Mouse (Mus musculus) limb, embryonic 14.5 days (tissue): Measurements from ENCODE around the gene 1810030O07Rik. TPM values are rescaled to one million over a fixed set of nuclear protein-coding genes. Genes with fewer than 3 reads are reported as not detected.
"Not testable (repeated sequence)": the region's sequence is repeated elsewhere in the genome, so short reads cannot be mapped to it uniquely, and the experiment has no call there.

Experiments used
- ATAC-seq: fragments of 200-750 bp; cut with Nextera tagmentation; 2 replicates; pipeline ENCODE4 v1.8.0; 2017; ENCODE audit warnings: low read depth, moderate number of reproducible peaks, moderate TSS enrichment; ENCODE audit not compliant: low FRiP score
- DNase-seq: peaks from one replicate; pipeline ENCODE4 v3.0.0-alpha.2; 2015; ENCODE audit warnings: low spot score
- H3K27ac ChIP-seq: fragments of 300-500 bp; sonication (generic); replicated peaks from 2 replicates; pipeline ENCODE4 v1.5.1; 2014; ENCODE audit warnings: low read depth, mild to moderate bottlenecking, low read length, moderate library complexity, mixed read lengths
- H3K27me3 ChIP-seq: fragments of 300-500 bp; sonication (generic); 2 replicates; pipeline ENCODE4 v1.6.1; 2014; ENCODE audit warnings: low read length, mixed read lengths; ENCODE audit not compliant: control insufficient read depth, insufficient read depth
- H3K36me3 ChIP-seq: fragments of 300-500 bp; sonication (generic); 2 replicates; pipeline ENCODE4 v1.6.1; 2014; ENCODE audit warnings: mild to moderate bottlenecking, low read length, moderate library complexity, mixed read lengths; ENCODE audit not compliant: control insufficient read depth, insufficient read depth
- H3K4me1 ChIP-seq: fragments of 300-500 bp; sonication (generic); 2 replicates; pipeline ENCODE4 v1.6.1; 2014; ENCODE audit warnings: antibody characterized with exemption, low read length, mixed read lengths; ENCODE audit not compliant: control insufficient read depth, insufficient read depth
- H3K4me2 ChIP-seq: fragments of 300-500 bp; sonication (generic); replicated peaks from 2 replicates; pipeline ENCODE4 v1.6.1; 2014; ENCODE audit warnings: low read depth, mild to moderate bottlenecking, low read length, moderate library complexity; ENCODE audit not compliant: severe bottlenecking
- H3K4me3 ChIP-seq: fragments of 300-500 bp; sonication (generic); replicated peaks from 2 replicates; pipeline ENCODE4 v1.5.1; 2014; ENCODE audit warnings: low read length
- H3K9ac ChIP-seq: fragments of 300-500 bp; sonication (generic); 2 replicates; pipeline ENCODE4 v1.6.1; 2014; ENCODE audit warnings: mild to moderate bottlenecking, low read depth, low read length, moderate library complexity; ENCODE audit not compliant: severe bottlenecking
- H3K9me3 ChIP-seq: fragments of 300-500 bp; sonication (generic); 2 replicates; pipeline ENCODE4 v1.6.1; 2016; ENCODE audit warnings: low read length; ENCODE audit not compliant: control insufficient read depth
- POLR2A ChIP-seq: fragments of 200-500 bp; IDR thresholded peaks from 2 replicates; pipeline ENCODE4 v1.8.0; 2012; ENCODE audit warnings: inconsistent platforms, mild to moderate bottlenecking, moderate library complexity, borderline replicate concordance; ENCODE audit not compliant: insufficient read depth, insufficient read length; ENCODE audit errors: extremely low read depth
- WGBS: fragments of 180-500 bp; shearing (Covaris S2); extraction: QIAGEN DNeasy Blood & Tissue Kit; methylation state at CpG from one replicate; pipeline ENCODE4 v1.1.7; 2014; 5-methylcytosine and 5-hydroxymethylcytosine counted together
- polyA plus RNA-seq, 2 experiments: library from polyadenylated mRNA; depleted of rRNA in 1 of 2; stranded (reverse) in 1 of 2; unstranded in 1 of 2; fragments of >200 nt; fragmentation: Nextera tagmentation in 1 of 2; extraction: Ambion mirVana in 1 of 2; gene quantifications; 2 replicates each; pipeline versions ENCODE4 v1.2.1 to v1.2.3; 2012 to 2014

Gene 1810030O07Rik
- polyA plus RNA-seq, 2 experiments: 29.2 to 33.6 TPM

GRCm38 (mm10) chrX:12625131-12625530 lies 48.3 kb downstream of the 1810030O07Rik start:
- WGBS: 69% methylated on average over 3 of the region's 4 CpGs
- no peaks in the 10 kb centered on the region for H3K27me3 ChIP-seq
- H3K4me3 ChIP-seq: no peak overlapping the region
- TF ChIP-seq POLR2A: no peak
- no peak for ATAC-seq
- H3K9ac ChIP-seq: no peak overlapping the region
- H3K4me2 ChIP-seq: no peak overlapping the region
- DNase-seq: no peak
- no peaks in the 10 kb centered on the region for H3K4me1 ChIP-seq
- H3K27ac ChIP-seq: no peak overlapping the region
- H3K9me3 ChIP-seq: no peaks in the 10 kb centered on the region
- no peaks in the 10 kb centered on the region for H3K36me3 ChIP-seq

DNA sequence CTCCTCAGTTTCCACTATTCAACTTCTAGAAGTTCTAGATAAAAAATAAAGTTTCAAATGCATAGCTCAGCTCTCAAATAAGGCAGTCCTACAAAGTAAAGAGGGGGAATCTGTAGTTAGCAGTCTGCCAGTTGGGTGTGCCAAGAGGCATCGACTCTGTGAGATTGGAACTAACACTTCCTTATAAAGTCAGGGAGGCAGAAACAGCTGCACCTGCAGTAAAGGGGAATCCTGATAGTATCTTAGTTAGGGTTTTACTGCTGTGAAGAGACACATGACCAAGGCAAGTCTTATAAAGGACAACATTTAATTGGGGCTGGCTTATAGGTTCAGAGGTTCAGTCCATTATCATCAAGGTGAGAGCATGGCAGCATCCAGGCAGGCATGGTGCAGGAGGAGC lies 61.1 kb downstream of the 1810030O07Rik start:
- not testable (repeated sequence) for H3K27me3 ChIP-seq, ATAC-seq, H3K4me1 ChIP-seq, DNase-seq, H3K9ac ChIP-seq, H3K9me3 ChIP-seq, H3K27ac ChIP-seq, H3K4me2 ChIP-seq, H3K4me3 ChIP-seq
- peaks cover 11% of the 10 kb centered on the region for H3K36me3 ChIP-seq
- WGBS: 100% methylated on average over 1 of the region's 1 CpGs

GRCm38 (mm10) chrX:12611211-12611610 lies 62.3 kb downstream of the 1810030O07Rik start:
- H3K9me3 ChIP-seq: no peaks in the 10 kb centered on the region
- H3K9ac ChIP-seq: no peak overlapping the region
- DNase-seq (no peak), ATAC-seq (no peak)
- H3K27me3 ChIP-seq: no peaks in the 10 kb centered on the region
- no peak for TF ChIP-seq POLR2A
- no peak overlapping the region for H3K4me3 ChIP-seq
- 44% methylated on average over 2 of the region's 2 CpGs for WGBS
- peaks cover 15% of the 10 kb centered on the region for H3K36me3 ChIP-seq
- H3K4me2 ChIP-seq: no peak overlapping the region
- H3K4me1 ChIP-seq: no peaks in the 10 kb centered on the region
- no peak overlapping the region for H3K27ac ChIP-seq

DNA sequence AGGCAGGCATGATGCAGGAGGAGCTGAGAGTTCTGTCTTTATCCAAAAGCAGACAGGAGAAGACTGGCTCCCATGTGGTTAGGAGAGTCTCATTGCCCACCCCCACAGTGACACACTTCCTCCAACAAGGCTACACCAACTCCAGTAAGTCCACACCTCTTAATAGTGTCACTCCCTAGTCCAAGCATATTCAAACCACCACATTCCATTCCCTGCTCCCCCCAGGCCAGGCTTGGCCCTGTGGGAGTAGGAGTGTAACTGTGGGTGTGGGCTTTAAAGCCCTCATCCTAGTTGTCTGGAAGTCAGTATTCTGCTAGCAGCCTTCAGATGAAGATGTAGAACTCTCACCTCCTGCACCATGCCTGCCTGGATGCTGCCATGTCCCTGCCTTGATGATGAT lies 62.9 kb downstream of the 1810030O07Rik start:
- H3K9me3 ChIP-seq, H3K9ac ChIP-seq, H3K27me3 ChIP-seq, H3K27ac ChIP-seq, H3K4me2 ChIP-seq, ATAC-seq, H3K4me3 ChIP-seq, DNase-seq, H3K4me1 ChIP-seq: not testable (repeated sequence)
- H3K36me3 ChIP-seq: peaks cover 15% of the 10 kb centered on the region

Other genes starting within 250 kb of the 1810030O07Rik start
- 28.0 and 28.1 TPM in 2 replicates for gene Atp6ap2, start 85.9 kb downstream of the 1810030O07Rik start, polyA plus RNA-seq (2012; rRNA removed)
- 71.6 and 72.0 TPM in 2 replicates for gene Atp6ap2, start 85.9 kb downstream of the 1810030O07Rik start, polyA plus RNA-seq (2014; fragmentation: Nextera tagmentation; extraction: Ambion mirVana)
- gene Med14, start 88.4 kb upstream of the 1810030O07Rik start, polyA plus RNA-seq (2012; rRNA removed): 27.8 and 34.5 TPM in 2 replicates
- 25.0 and 25.1 TPM in 2 replicates for gene Med14, start 88.4 kb upstream of the 1810030O07Rik start, polyA plus RNA-seq (2014; fragmentation: Nextera tagmentation; extraction: Ambion mirVana)